Mouse (Mus musculus) spleen, adult 2 months (tissue): ENCODE data around the gene Cfap157.

Experiments used
- CTCF ChIP-seq: fragments of 200-500 bp; IDR thresholded peaks from 2 replicates; pipeline ENCODE4 v1.5.1; 2011; ENCODE audit warnings: mild to moderate bottlenecking, inconsistent platforms; ENCODE audit not compliant: insufficient read depth, insufficient read length, insufficient replicate concordance; ENCODE audit errors: extremely low read depth
- POLR2A ChIP-seq: fragments of 200-500 bp; IDR thresholded peaks from 2 replicates; pipeline ENCODE4 v1.6.1; 2011; ENCODE audit warnings: low read depth, low read length, inconsistent platforms

DNA sequence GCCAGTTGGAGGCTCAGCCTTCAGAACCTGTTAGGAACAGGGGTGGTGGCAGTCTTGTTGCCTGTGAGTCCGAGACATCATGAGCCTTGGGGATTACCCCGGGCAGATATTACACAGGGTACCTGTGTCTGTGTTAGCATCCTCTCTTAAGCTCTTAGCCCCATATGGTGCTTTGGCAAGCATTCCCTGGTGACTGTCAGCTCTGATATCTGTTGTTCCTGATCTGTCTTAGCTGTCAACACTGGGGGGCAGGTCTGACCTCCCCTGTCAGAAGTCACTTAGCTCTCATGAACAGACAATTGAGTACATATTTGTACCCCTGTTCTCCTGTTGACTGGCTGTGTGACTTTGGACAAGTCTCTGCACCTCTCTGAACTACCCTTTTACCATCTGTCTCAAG is 25.2 kb downstream of the Cfap157 start:
- TF ChIP-seq CTCF: no peak
- TF ChIP-seq POLR2A: no peak
